Mouse (Mus musculus): ENCODE results near the gene Lacc1.

GRCm38 (mm10) chr14:77037330-77037729 is 626 bp upstream of the Lacc1 start:
- TF ChIP-seq POLR2A (IDR thresholded peaks at IDR 0.05; ENCODE audit: borderline replicate concordance, insufficient read depth, low read length) = no peak
- TF ChIP-seq CTCF (IDR thresholded peaks at IDR 0.05; ENCODE audit: borderline replicate concordance, insufficient read depth, low read depth, low read length) = no peak

All from cerebellum, adult 2 months (tissue).